Mouse (Mus musculus): ENCODE data around the gene Ncf1.

The Ncf1 gene

GRCm38 (mm10) chr5:134209931-134210554, 19.4 kb downstream of the Ncf1 start:
- DNase-seq (ENCODE audit: low read depth, low spot score): no peak

- DNase-seq (ENCODE audit: low read depth, low spot score): no peak
Measured at GRCm38 (mm10) chr5:134206721-134207120, 22.7 kb downstream of the Ncf1 start.

- no peak for DNase-seq (ENCODE audit: low read depth, low spot score)
Measured at GRCm38 (mm10) chr5:134193664-134194063, 35.8 kb downstream of the Ncf1 start.

- no peak for DNase-seq (ENCODE audit: low read depth, low spot score)
Measured at GRCm38 (mm10) chr5:134188571-134188970, 40.9 kb downstream of the Ncf1 start.

- peak; percentile 45 for DNase-seq (ENCODE audit: low read depth, low spot score)
Measured at GRCm38 (mm10) chr5:134186961-134187731, 42.3 kb downstream of the Ncf1 start.

GRCm38 (mm10) chr5:134186059-134186458, 43.4 kb downstream of the Ncf1 start:
- DNase-seq (ENCODE audit: low read depth, low spot score): no peak

GRCm38 (mm10) chr5:134183880-134184808, 45.3 kb downstream of the Ncf1 start, which contains the start of gene Gtf2ird2:
TSS of gene Gtf2ird2 (plus strand) at chr5:134184019.
- DNase-seq (ENCODE audit: low read depth, low spot score): peak; percentile 93

- DNase-seq (ENCODE audit: low read depth, low spot score): no peak
Measured at GRCm38 (mm10) chr5:134183162-134183561, 46.3 kb downstream of the Ncf1 start.

GRCm38 (mm10) chr5:134182735-134183134, 46.7 kb downstream of the Ncf1 start:
- no peak for DNase-seq (ENCODE audit: low read depth, low spot score)

GRCm38 (mm10) chr5:134182172-134182571, 47.3 kb downstream of the Ncf1 start:
- DNase-seq (ENCODE audit: low read depth, low spot score): no peak

- peak; percentile 54 for DNase-seq (ENCODE audit: low read depth, low spot score)
Measured at GRCm38 (mm10) chr5:134179871-134180270, 49.6 kb downstream of the Ncf1 start.

- no peak for DNase-seq (ENCODE audit: low read depth, low spot score)
Measured at GRCm38 (mm10) chr5:134178536-134178935, 50.9 kb downstream of the Ncf1 start.

GRCm38 (mm10) chr5:134176169-134176881, 53.1 kb downstream of the Ncf1 start, which contains the start of gene Rcc1l:
TSS of gene Rcc1l (minus strand) at chr5:134176774.
- DNase-seq (ENCODE audit: low read depth, low spot score): peak; percentile 72

GRCm38 (mm10) chr5:134175696-134176095, 53.7 kb downstream of the Ncf1 start:
- DNase-seq (ENCODE audit: low read depth, low spot score): no peak

GRCm38 (mm10) chr5:134173206-134173605, 56.2 kb downstream of the Ncf1 start:
- DNase-seq (ENCODE audit: low read depth, low spot score): peak; percentile 20

- no peak for DNase-seq (ENCODE audit: low read depth, low spot score)
Measured at GRCm38 (mm10) chr5:134170167-134170566, 59.3 kb downstream of the Ncf1 start.

Measured in c-Kit-negative CD71-positive TER-119-positive erythroid progenitor cells, embryonic 14.5 days (primary cell).